Mouse (Mus musculus) midbrain, postnatal 0 days (tissue): ENCODE measurements around the gene Cit. TPM values are rescaled to one million over a fixed set of nuclear protein-coding genes. Genes with fewer than 3 reads are reported as not detected.
"Not testable (repeated sequence)": the region's sequence is repeated elsewhere in the genome, so short reads cannot be mapped to it uniquely, and the experiment has no call there.

Experiments
- ATAC-seq: fragments of 200-750 bp; cut with Nextera tagmentation; 2 replicates; pipeline ENCODE4 v1.8.0; 2017; ENCODE audit warnings: moderate number of reproducible peaks, mild to moderate bottlenecking, moderate TSS enrichment, moderate library complexity; ENCODE audit not compliant: low FRiP score
- DNase-seq: peaks from one replicate; pipeline ENCODE4 v3.0.0-alpha.2; 2015; ENCODE audit warnings: low spot score
- H3K27ac ChIP-seq: fragments of 300-500 bp; sonication (generic); 2 replicates; pipeline ENCODE4 v1.5.1; 2014; ENCODE audit warnings: low read depth, mild to moderate bottlenecking, low read length, mixed read lengths
- H3K27me3 ChIP-seq: fragments of 300-500 bp; sonication (generic); 2 replicates; pipeline ENCODE4 v1.6.1; 2014; ENCODE audit warnings: low read length, control low read depth, mixed read lengths; ENCODE audit not compliant: insufficient read depth
- H3K36me3 ChIP-seq: fragments of 300-500 bp; sonication (generic); 2 replicates; pipeline ENCODE4 v1.6.1; 2014; ENCODE audit warnings: low read length, control low read depth, mixed read lengths; ENCODE audit not compliant: insufficient read depth
- H3K4me1 ChIP-seq: fragments of 300-500 bp; sonication (generic); 2 replicates; pipeline ENCODE4 v1.6.1; 2014; ENCODE audit warnings: mild to moderate bottlenecking, control low read depth, antibody characterized with exemption, low read length, mixed read lengths; ENCODE audit not compliant: insufficient read depth
- H3K4me2 ChIP-seq: fragments of 300-500 bp; sonication (generic); 2 replicates; pipeline ENCODE4 v1.6.1; 2014; ENCODE audit warnings: low read depth, mild to moderate bottlenecking, low read length, mixed read lengths; ENCODE audit not compliant: poor library complexity, severe bottlenecking
- H3K4me3 ChIP-seq: fragments of 300-500 bp; sonication (generic); 2 replicates; pipeline ENCODE4 v1.5.1; 2014; ENCODE audit warnings: low read depth, mild to moderate bottlenecking, low read length, moderate library complexity
- H3K9ac ChIP-seq: fragments of 300-500 bp; sonication (generic); replicated peaks from 2 replicates; pipeline ENCODE4 v1.6.1; 2014; ENCODE audit warnings: mild to moderate bottlenecking, low read length, moderate library complexity, mixed read lengths; ENCODE audit not compliant: poor library complexity, severe bottlenecking
- H3K9me3 ChIP-seq: fragments of 300-500 bp; sonication (generic); 2 replicates; pipeline ENCODE4 v1.6.1; 2016; ENCODE audit warnings: low read length, control low read depth
- CTCF ChIP-seq: IDR thresholded peaks from 2 replicates; pipeline ENCODE4 v1.5.1; 2016; ENCODE audit warnings: antibody characterized with exemption, mild to moderate bottlenecking
- WGBS: fragments of 180-500 bp; shearing (Covaris S2); extraction: QIAGEN DNeasy Blood & Tissue Kit; methylation state at CpG from one replicate; pipeline ENCODE4 v1.1.7; 2014; 5-methylcytosine and 5-hydroxymethylcytosine counted together
- polyA plus RNA-seq: library from polyadenylated mRNA; unstranded; fragments of >200 nt; fragmentation: Nextera tagmentation; extraction: Ambion mirVana; gene quantifications from 2 replicates; pipeline ENCODE4 v1.2.1, GENCODE M21; 2015
- total RNA-seq: library from RNA; depleted of rRNA; stranded (reverse); fragments of >200 nt; gene quantifications from 2 replicates; pipeline ENCODE4 v1.2.3, GENCODE M21; 2014; rRNA removed

Cit gene
- total RNA-seq (34.7 and 39.2 TPM in 2 replicates), polyA plus RNA-seq (31.6 and 35.9 TPM in 2 replicates)

DNA sequence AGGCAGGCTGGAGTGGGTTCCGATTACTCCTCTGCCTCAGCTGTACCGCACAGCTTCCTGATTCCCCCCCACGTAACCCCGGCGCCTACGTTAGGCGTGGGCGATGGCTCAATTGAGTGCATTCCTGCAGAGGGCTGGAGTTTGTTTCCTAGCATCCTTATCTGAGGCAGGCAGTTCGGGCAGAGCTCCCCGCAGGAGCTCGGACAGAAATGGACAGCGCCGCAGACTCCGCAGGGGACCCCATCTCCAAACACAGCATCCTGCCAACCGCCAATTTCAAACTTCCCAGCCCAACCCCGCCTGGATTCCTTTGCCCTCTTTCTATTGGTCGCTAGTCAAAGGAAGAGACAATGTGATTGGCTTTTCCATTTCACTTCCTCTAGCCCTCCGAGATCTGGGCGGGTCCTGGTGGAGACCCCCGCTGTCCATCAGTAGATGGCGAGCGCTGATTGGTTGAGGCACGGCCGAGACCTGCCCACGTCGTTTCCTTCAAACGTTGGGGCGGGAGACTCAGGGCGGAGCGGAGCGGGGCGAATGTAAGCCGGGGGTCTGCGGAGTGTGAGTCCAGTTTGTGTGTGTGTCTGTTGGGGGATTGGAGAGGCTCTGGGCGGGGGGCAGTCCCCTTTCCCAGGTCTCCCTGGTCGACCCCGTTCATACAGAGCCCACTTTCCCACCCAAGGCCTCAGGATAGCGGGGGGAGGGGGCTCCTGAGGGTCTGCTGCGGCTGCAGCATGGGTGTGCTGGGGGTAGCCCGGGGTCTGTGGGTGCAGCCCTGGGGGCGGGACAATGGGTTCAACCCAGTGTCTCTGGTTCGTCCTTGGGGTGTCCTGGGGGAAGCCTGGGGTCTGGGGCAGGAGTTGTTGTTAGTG lies at the start of gene Cit:
TSS of gene Cit (plus strand) at position 513 of the 869 bp plus-strand sequence.
- peak within 1 kb of the TSS; percentile 39; the same call in 1 of the 2 replicates for H3K9ac ChIP-seq
- no peaks in the 10 kb centered on the region for H3K36me3 ChIP-seq
- H3K9me3 ChIP-seq = no peaks in the 10 kb centered on the region
- no peak within 1 kb of the TSS for H3K27ac ChIP-seq
- TF ChIP-seq CTCF = no peak
- DNase-seq (peak; percentile 96), ATAC-seq (peak; percentile 99)
- 0 out of 2 replicates have a peak, but pooled peaks cover 4% of the 10 kb centered on the region for H3K4me1 ChIP-seq
- peak within 1 kb of the TSS; percentile 46 for H3K4me3 ChIP-seq
- under 1% methylated on average over 42 of the region's 42 CpGs for WGBS
- no peaks in the 10 kb centered on the region for H3K27me3 ChIP-seq
- peak within 1 kb of the TSS; percentile 100 for H3K4me2 ChIP-seq

DNA sequence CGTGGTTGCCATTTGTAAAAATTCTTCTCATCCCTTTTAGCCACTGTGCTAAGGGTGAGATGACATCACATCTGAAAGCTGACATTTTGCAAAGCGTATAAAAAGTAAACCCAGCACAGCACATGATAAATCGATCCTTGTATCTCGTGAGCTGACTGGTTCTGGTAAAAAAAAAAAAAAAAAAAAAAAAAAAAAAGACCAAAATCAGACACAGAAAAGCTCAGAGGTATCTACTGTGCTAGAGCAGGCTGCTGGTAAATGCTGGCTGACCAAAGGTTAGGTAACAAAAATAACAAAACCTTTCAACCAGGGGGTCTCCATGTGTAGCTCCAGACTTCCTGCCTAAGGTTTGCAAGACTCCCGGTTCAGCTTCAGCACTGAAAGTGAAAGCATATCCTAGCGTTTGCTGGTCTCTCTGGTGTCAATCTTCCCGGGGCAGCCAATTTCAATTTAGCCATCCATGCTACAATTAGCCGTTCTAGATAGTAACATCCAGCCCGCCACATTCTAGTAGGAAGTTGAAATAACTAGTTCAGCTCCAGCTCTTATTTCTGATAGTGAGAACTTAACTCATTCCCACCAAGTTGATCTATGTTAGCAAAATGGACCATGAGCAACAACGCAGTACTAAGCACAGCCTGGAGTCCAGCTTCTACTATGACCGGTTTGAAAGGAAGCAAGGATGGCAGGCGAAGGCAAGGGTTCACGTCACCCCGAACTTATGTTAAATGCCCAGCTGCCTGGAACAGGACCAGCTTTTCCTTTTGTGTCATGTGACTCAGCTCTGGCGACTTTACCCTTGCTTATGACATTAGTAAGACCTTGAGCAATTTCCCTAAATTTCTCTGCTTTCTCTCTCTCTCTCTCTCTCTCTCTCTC lies 45.8 kb upstream of the Cit start:
- no peak overlapping the region for H3K4me3 ChIP-seq
- no peaks in the 10 kb centered on the region for H3K27me3 ChIP-seq
- ATAC-seq (no peak), DNase-seq (peak; percentile 15)
- H3K27ac ChIP-seq = no peak overlapping the region
- no peak overlapping the region for H3K4me2 ChIP-seq
- H3K9ac ChIP-seq = no peak overlapping the region
- H3K4me1 ChIP-seq = no peaks in the 10 kb centered on the region
- no peak for TF ChIP-seq CTCF
- 65% methylated on average over 15 of the region's 15 CpGs for WGBS
- H3K36me3 ChIP-seq = no peaks in the 10 kb centered on the region
- H3K9me3 ChIP-seq = no peaks in the 10 kb centered on the region

DNA sequence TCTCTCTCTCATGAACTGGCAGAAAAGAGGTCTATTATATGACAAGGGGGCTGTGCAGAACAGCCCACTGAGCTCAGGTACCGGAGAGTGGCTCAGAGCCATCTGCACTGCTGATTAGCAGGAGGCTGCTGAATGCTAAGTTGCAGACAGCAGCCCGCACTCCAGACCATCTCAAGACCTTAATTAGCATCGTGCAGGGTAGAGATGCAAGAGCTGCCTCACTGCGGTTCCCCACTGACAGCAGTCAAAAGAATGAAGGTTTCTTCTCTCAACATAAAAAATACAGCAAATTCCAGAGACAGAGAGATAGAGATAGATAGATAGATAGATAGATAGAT lies 45.2 kb upstream of the Cit start:
- Histone ChIP-seq H3K9me3 (no peaks in the 10 kb centered on the region), H3K27me3 (no peaks in the 10 kb centered on the region), H3K4me2 (no peak overlapping the region), H3K4me1 (no peaks in the 10 kb centered on the region), H3K27ac (no peak overlapping the region), H3K36me3 (no peaks in the 10 kb centered on the region), H3K4me3 (no peak overlapping the region), H3K9ac (no peak overlapping the region)
- TF ChIP-seq CTCF = no peak
- 24% methylated on average over 4 of the region's 4 CpGs for WGBS
- DNase-seq (peak; percentile 9), ATAC-seq (no peak)

DNA sequence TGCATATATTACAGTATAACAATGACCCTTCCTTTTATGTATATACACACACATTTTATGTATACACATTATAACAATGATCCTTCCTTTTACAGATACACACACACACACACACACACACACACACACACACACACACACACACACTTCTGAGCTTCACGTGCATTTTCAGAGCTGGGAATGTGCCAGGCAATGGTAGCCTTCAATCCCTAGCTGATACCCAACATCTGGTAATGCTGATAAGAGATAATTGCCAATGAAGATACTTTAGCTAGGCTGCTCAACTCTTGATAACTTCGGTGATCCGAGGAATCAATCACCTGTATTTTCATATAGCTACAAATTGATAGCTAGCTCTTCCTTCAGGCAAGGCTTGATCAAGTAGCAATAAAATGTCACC lies 32.8 kb upstream of the Cit start:
- Histone ChIP-seq H3K9me3 (no peaks in the 10 kb centered on the region), H3K27me3 (no peaks in the 10 kb centered on the region), H3K4me3 (no peak overlapping the region), H3K4me2 (no peak overlapping the region), H3K9ac (no peak overlapping the region), H3K4me1 (no peaks in the 10 kb centered on the region), H3K27ac (no peak overlapping the region), H3K36me3 (no peaks in the 10 kb centered on the region)
- TF ChIP-seq CTCF = no peak
- 87% methylated on average over 3 of the region's 3 CpGs for WGBS
- DNase-seq (no peak), ATAC-seq (no peak)

DNA sequence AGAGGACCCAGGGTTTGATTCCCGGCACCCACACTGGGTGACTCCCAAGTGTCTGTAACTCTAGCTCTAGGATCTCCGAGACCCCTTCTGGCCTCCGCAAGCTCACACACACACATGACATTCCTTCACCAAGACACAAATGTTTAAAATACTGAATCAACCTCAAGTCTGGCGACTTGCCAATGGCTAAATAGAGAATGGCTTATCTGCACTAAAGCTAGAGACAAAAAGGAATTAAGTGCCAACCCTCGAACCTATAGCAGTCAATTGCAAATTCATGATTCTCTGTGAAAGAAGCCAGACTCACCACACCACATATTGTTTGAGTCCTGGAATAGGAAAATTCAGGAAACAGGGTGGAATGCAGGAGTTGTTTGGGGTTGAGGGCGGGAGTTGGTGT lies 28.1 kb upstream of the Cit start:
- H3K4me1 ChIP-seq = no peaks in the 10 kb centered on the region
- H3K9ac ChIP-seq = no peak overlapping the region
- no peak for ATAC-seq
- H3K36me3 ChIP-seq = no peaks in the 10 kb centered on the region
- H3K9me3 ChIP-seq = no peaks in the 10 kb centered on the region
- H3K27ac ChIP-seq = no peak overlapping the region
- no peaks in the 10 kb centered on the region for H3K27me3 ChIP-seq
- DNase-seq = no peak
- TF ChIP-seq CTCF = no peak
- no peak overlapping the region for H3K4me3 ChIP-seq
- 82% methylated on average over 6 of the region's 6 CpGs for WGBS
- no peak overlapping the region for H3K4me2 ChIP-seq

DNA sequence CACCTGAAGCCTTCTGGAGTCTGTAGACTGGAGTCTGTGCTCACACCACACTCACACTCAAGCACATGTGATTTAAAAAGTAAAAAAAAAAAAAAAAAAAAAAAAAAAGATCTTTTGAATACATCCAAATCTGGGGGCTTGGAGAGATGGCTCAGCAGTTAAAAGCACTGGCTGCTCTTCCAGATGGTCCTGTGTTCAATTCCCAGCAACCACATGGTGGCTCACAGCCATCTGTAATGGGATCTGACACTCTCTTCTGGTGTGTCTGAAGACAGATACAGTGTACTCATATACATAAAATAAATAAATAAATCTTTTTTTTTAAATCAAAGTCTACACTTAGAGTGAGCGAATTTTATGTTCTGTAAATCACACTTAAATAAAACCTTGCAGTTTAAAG lies 27.4 kb upstream of the Cit start:
- not testable (repeated sequence) for H3K27me3 ChIP-seq, H3K36me3 ChIP-seq, H3K4me3 ChIP-seq, H3K4me2 ChIP-seq, H3K4me1 ChIP-seq, H3K27ac ChIP-seq, H3K9me3 ChIP-seq, DNase-seq, H3K9ac ChIP-seq, ATAC-seq
- 85% methylated on average over 1 of the region's 1 CpGs for WGBS
